Mouse (Mus musculus) heart, embryonic 14.5 days (tissue): ENCODE results near the gene Gtf2a2. TPM values are rescaled to one million over a fixed set of nuclear protein-coding genes. Genes with fewer than 3 reads are reported as not detected.
"Not testable (repeated sequence)": the region's sequence is repeated elsewhere in the genome, so short reads cannot be mapped to it uniquely, and the experiment has no call there.

Experiments used
- ATAC-seq: fragments of 200-750 bp; cut with Nextera tagmentation; 2 replicates; pipeline ENCODE4 v1.8.0; 2017; ENCODE audit warnings: low read depth, moderate TSS enrichment; ENCODE audit not compliant: insufficient number of reproducible peaks, insufficient read depth, low FRiP score
- H3K27ac ChIP-seq, 2 experiments: fragments of 200-500 bp in 1 of 2; fragments of 300-500 bp in 1 of 2; sonication (generic) in 1 of 2; replicated peaks in 1 of 2; 2 replicates each; pipeline ENCODE4 v1.5.1; 2012 to 2014; ENCODE audit warnings: low read depth in 2 of 2, low read length in 2 of 2, control low read depth in 1 of 2, mild to moderate bottlenecking in 1 of 2, mixed read lengths in 1 of 2; ENCODE audit not compliant: control insufficient read depth in 1 of 2, insufficient read depth in 1 of 2
- H3K27me3 ChIP-seq: fragments of 300-500 bp; sonication (generic); 2 replicates; pipeline ENCODE4 v1.6.1; 2014; ENCODE audit warnings: mild to moderate bottlenecking, low read length, control low read depth; ENCODE audit not compliant: control insufficient read depth, insufficient read depth
- H3K36me3 ChIP-seq: fragments of 300-500 bp; sonication (generic); 2 replicates; pipeline ENCODE4 v1.6.1; 2014; ENCODE audit warnings: mild to moderate bottlenecking, control low read depth, low read length, mixed read lengths; ENCODE audit not compliant: control insufficient read depth, insufficient read depth
- H3K4me1 ChIP-seq, 2 experiments: fragments of 200-500 bp in 1 of 2; fragments of 300-500 bp in 1 of 2; sonication (generic) in 1 of 2; 2 replicates each; pipeline ENCODE4 v1.6.1; 2012 to 2014; ENCODE audit warnings: low read length in 2 of 2, control low read depth in 1 of 2, mixed read lengths in 1 of 2; ENCODE audit not compliant: control insufficient read depth in 2 of 2, insufficient read depth in 2 of 2
- H3K4me2 ChIP-seq: fragments of 300-500 bp; sonication (generic); 2 replicates; pipeline ENCODE4 v1.6.1; 2014; ENCODE audit warnings: mild to moderate bottlenecking, low read length
- H3K4me3 ChIP-seq, 2 experiments: fragments of 200-500 bp in 1 of 2; fragments of 300-500 bp in 1 of 2; sonication (generic) in 1 of 2; 2 replicates each; pipeline ENCODE4 v1.5.1; 2012 to 2014; ENCODE audit warnings: low read length in 2 of 2, mild to moderate bottlenecking in 2 of 2, control low read depth in 1 of 2, low read depth in 1 of 2, moderate library complexity in 1 of 2; ENCODE audit not compliant: control insufficient read depth in 1 of 2, insufficient read depth in 1 of 2
- H3K9ac ChIP-seq: fragments of 300-500 bp; sonication (generic); 2 replicates; pipeline ENCODE4 v1.6.1; 2014; ENCODE audit warnings: mild to moderate bottlenecking, low read length
- H3K9me3 ChIP-seq: fragments of 300-500 bp; sonication (generic); 2 replicates; pipeline ENCODE4 v1.6.1; 2016; ENCODE audit warnings: low read length, control low read depth; ENCODE audit not compliant: control insufficient read depth
- WGBS: fragments of 180-500 bp; shearing (Covaris S2); extraction: QIAGEN DNeasy Blood & Tissue Kit; methylation state at CpG from one replicate; pipeline ENCODE4 v1.1.7; 2014; 5-methylcytosine and 5-hydroxymethylcytosine counted together
- polyA plus RNA-seq: library from polyadenylated mRNA; unstranded; fragments of >200 nt; fragmentation: Nextera tagmentation; extraction: Ambion mirVana; gene quantifications from 2 replicates; pipeline ENCODE4 v1.2.1, GENCODE M21; 2014

Gtf2a2 gene
- polyA plus RNA-seq, 1 experiment from 2014 or later, result 187 TPM

GRCm38 (mm10) chr9:70021610-70022009, 9.3 kb downstream of the Gtf2a2 start:
- Histone ChIP-seq H3K4me3 (no peak overlapping the region), H3K27me3 (no peaks in the 10 kb centered on the region), H3K9me3 (no peaks in the 10 kb centered on the region), H3K36me3 (peaks cover 41% of the 10 kb centered on the region), H3K4me1 (peaks cover 0 to 15% of the 10 kb centered on the region in 2 experiments; a peak in 2 of 4 replicates), H3K27ac (peak overlapping the region in 1 of 2 experiments; percentile 41; a peak in 1 of 4 replicates), H3K4me2 (no peak overlapping the region), H3K9ac (peak overlapping the region; percentile 18; the same call in 1 of the 2 replicates)
- ATAC-seq, result no peak
- 40% methylated on average over 1 of the region's 1 CpGs for WGBS

GRCm38 (mm10) chr9:70022083-70022482, 9.7 kb downstream of the Gtf2a2 start:
- no peaks in the 10 kb centered on the region for H3K27me3 ChIP-seq
- H3K9me3 ChIP-seq, result no peaks in the 10 kb centered on the region
- peaks cover 0 to 15% of the 10 kb centered on the region in 2 experiments; a peak in 2 of 4 replicates for H3K4me1 ChIP-seq
- 49% methylated on average over 4 of the region's 4 CpGs for WGBS
- H3K27ac ChIP-seq, result no peak overlapping the region
- ATAC-seq, result peak; percentile 43; the same call in 1 of the 2 replicates
- H3K4me3 ChIP-seq, result no peak overlapping the region
- 0 out of 2 replicates have a peak overlapping the region, but pooled peaks have one; percentile 18 for H3K9ac ChIP-seq
- no peak overlapping the region for H3K4me2 ChIP-seq
- H3K36me3 ChIP-seq, result peaks cover 37% of the 10 kb centered on the region

GRCm38 (mm10) chr9:70023615-70024014, 11.3 kb downstream of the Gtf2a2 start:
- not testable (repeated sequence) for H3K4me2 ChIP-seq, H3K27ac ChIP-seq, H3K9me3 ChIP-seq, H3K27me3 ChIP-seq, H3K9ac ChIP-seq, ATAC-seq, H3K4me3 ChIP-seq
- Histone ChIP-seq H3K4me1 (peaks cover 0 to 15% of the 10 kb centered on the region in 2 experiments; a peak in 2 of 4 replicates), H3K36me3 (peaks cover 28% of the 10 kb centered on the region)
- WGBS, result 73% methylated on average over 1 of the region's 1 CpGs

- H3K4me2 ChIP-seq, result no peak overlapping the region
- H3K27ac ChIP-seq, result no peak overlapping the region
- H3K27me3 ChIP-seq, result no peaks in the 10 kb centered on the region
- peaks cover 0 to 15% of the 10 kb centered on the region in 2 experiments; a peak in 2 of 4 replicates for H3K4me1 ChIP-seq
- H3K9ac ChIP-seq, result no peak overlapping the region
- H3K9me3 ChIP-seq, result no peaks in the 10 kb centered on the region
- no peak overlapping the region for H3K4me3 ChIP-seq
- H3K36me3 ChIP-seq, result peaks cover 20% of the 10 kb centered on the region
- ATAC-seq, result no peak
These were observed 12.3 kb downstream of the Gtf2a2 start for GRCm38 (mm10) chr9:70024648-70025047.

GRCm38 (mm10) chr9:70025365-70026012, 13.1 kb downstream of the Gtf2a2 start:
- 75% methylated on average over 2 of the region's 2 CpGs for WGBS

GRCm38 (mm10) chr9:70032167-70032566, 19.8 kb downstream of the Gtf2a2 start:
- Histone ChIP-seq H3K4me1 (no peaks in the 10 kb centered on the region), H3K4me3 (no peak overlapping the region), H3K4me2 (no peak overlapping the region), H3K36me3 (no peaks in the 10 kb centered on the region), H3K27me3 (no peaks in the 10 kb centered on the region), H3K27ac (no peak overlapping the region), H3K9me3 (no peaks in the 10 kb centered on the region), H3K9ac (no peak overlapping the region)
- WGBS, result 85% methylated on average over 1 of the region's 1 CpGs
- no peak for ATAC-seq

More at GRCm38 (mm10) chr9:70025365-70026012, 13.1 kb downstream of the Gtf2a2 start:
- Histone ChIP-seq H3K9me3 (no peaks in the 10 kb centered on the region), H3K4me2 (no peak overlapping the region), H3K36me3 (peaks cover 12% of the 10 kb centered on the region), H3K27ac (no peak overlapping the region), H3K4me3 (no peak overlapping the region), H3K27me3 (no peaks in the 10 kb centered on the region), H3K4me1 (peaks cover 0 to 15% of the 10 kb centered on the region in 2 experiments; a peak in 2 of 4 replicates), H3K9ac (no peak overlapping the region)
- ATAC-seq, result no peak

GRCm38 (mm10) chr9:70033056-70033455, 20.7 kb downstream of the Gtf2a2 start:
- H3K4me2 ChIP-seq, result no peak overlapping the region
- no peaks in the 10 kb centered on the region for H3K27me3 ChIP-seq
- 74% methylated on average over 9 of the region's 9 CpGs for WGBS
- H3K9ac ChIP-seq, result no peak overlapping the region
- no peaks in the 10 kb centered on the region for H3K36me3 ChIP-seq
- H3K27ac ChIP-seq, result no peak overlapping the region
- no peak overlapping the region for H3K4me3 ChIP-seq
- no peaks in the 10 kb centered on the region for H3K4me1 ChIP-seq
- ATAC-seq, result no peak
- no peaks in the 10 kb centered on the region for H3K9me3 ChIP-seq
